Mouse (Mus musculus) heart, embryonic 14.5 days (tissue): ENCODE results near the gene Prkag2. TPM values are rescaled to one million over a fixed set of nuclear protein-coding genes. Genes with fewer than 3 reads are reported as not detected.

Experiments
- polyA plus RNA-seq: library from polyadenylated mRNA; unstranded; fragments of >200 nt; fragmentation: Nextera tagmentation; extraction: Ambion mirVana; gene quantifications from 2 replicates; pipeline ENCODE4 v1.2.1, GENCODE M21; 2014

Gene Prkag2
- polyA plus RNA-seq, 1 experiment from 2014 or later = 120 TPM

Other genes with a start within 250 kb of the Prkag2 start
- gene Galntl5, start 80.8 kb upstream of the Prkag2 start, polyA plus RNA-seq = not detected in 2 replicates
- 39.9 and 40.4 TPM in 2 replicates for gene Galnt11, start 121.3 kb upstream of the Prkag2 start, polyA plus RNA-seq
- gene E130116L18Rik, start 122.5 kb upstream of the Prkag2 start, polyA plus RNA-seq = not detected in 2 replicates